Mouse (Mus musculus): ENCODE results near the gene Pphln1. TPM values are rescaled to one million over a fixed set of nuclear protein-coding genes. Genes with fewer than 3 reads are reported as not detected.
A peak's percentile ranks its signal among the peaks of the same experiment; 100 is the strongest.

Gene Pphln1
- polyA plus RNA-seq, 1 experiment from 2014 or later = 34.3 TPM

- Histone ChIP-seq H3K9me3 (replicated peaks; ENCODE audit: control insufficient read depth, low read length) (no peaks in the 10 kb centered on the region), H3K9ac (ENCODE audit: low read length) (no peak overlapping the region), H3K27me3 (ENCODE audit: control insufficient read depth, insufficient read depth, low read length) (no peaks in the 10 kb centered on the region), H3K27ac (ENCODE audit: low read length) (no peak overlapping the region), H3K4me1 (ENCODE audit: control insufficient read depth, insufficient read depth, low read length) (no peaks in the 10 kb centered on the region; the same call in 1 of the 2 replicates), H3K4me3 (replicated peaks; ENCODE audit: low read length) (no peak overlapping the region), H3K36me3 (ENCODE audit: control insufficient read depth, insufficient read depth, low read length) (no peaks in the 10 kb centered on the region), H3K4me2 (ENCODE audit: low read depth, low read length) (no peak overlapping the region)
- WGBS = 52% methylated on average over 6 of the region's 6 CpGs
- no peak for ATAC-seq (ENCODE audit: insufficient read depth, low FRiP score)
Observed at GRCm38 (mm10) chr15:93416300-93416699, 18.1 kb downstream of the Pphln1 start.

DNA sequence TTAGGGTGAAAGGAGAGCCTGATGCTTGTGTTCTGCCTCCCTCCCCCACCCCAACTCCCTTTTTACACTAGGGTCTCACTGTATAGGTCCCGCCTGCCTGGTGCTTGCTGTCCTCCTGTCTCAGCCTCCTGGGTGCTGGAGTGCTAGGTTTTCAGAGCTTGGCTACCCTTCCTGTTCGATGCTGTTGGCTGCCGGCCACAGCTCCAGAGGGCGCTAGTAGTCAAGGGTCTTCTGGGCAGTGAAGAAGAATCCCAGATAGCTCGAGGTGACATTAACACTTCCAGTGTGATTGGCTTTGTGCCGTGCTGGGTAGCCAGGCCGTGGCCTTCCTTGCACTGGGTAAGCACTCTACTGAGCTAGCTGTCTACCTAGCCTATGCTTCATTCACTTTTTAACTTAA, 22.4 kb downstream of the Pphln1 start:
- Histone ChIP-seq H3K36me3 (ENCODE audit: control insufficient read depth, insufficient read depth, low read length) (peaks cover 5% of the 10 kb centered on the region; the same call in 1 of the 2 replicates), H3K4me3 (replicated peaks; ENCODE audit: low read length) (no peak overlapping the region), H3K4me2 (ENCODE audit: low read depth, low read length) (no peak overlapping the region), H3K27me3 (ENCODE audit: control insufficient read depth, insufficient read depth, low read length) (no peaks in the 10 kb centered on the region), H3K9ac (ENCODE audit: low read length) (no peak overlapping the region), H3K4me1 (ENCODE audit: control insufficient read depth, insufficient read depth, low read length) (no peaks in the 10 kb centered on the region; the same call in 1 of the 2 replicates), H3K9me3 (replicated peaks; ENCODE audit: control insufficient read depth, low read length) (no peaks in the 10 kb centered on the region), H3K27ac (ENCODE audit: low read length) (no peak overlapping the region)
- no peak for ATAC-seq (ENCODE audit: insufficient read depth, low FRiP score)
- WGBS = 77% methylated on average over 7 of the region's 7 CpGs

GRCm38 (mm10) chr15:93422537-93422936, 24.4 kb downstream of the Pphln1 start:
- no peaks in the 10 kb centered on the region for H3K27me3 ChIP-seq (ENCODE audit: control insufficient read depth, insufficient read depth, low read length)
- ATAC-seq (ENCODE audit: insufficient read depth, low FRiP score) = no peak
- H3K9ac ChIP-seq (ENCODE audit: low read length) = no peak overlapping the region
- H3K4me1 ChIP-seq (ENCODE audit: control insufficient read depth, insufficient read depth, low read length) = no peaks in the 10 kb centered on the region
- WGBS = 96% methylated on average over 1 of the region's 1 CpGs
- no peak overlapping the region for H3K4me3 ChIP-seq (replicated peaks; ENCODE audit: low read length)
- no peaks in the 10 kb centered on the region for H3K9me3 ChIP-seq (replicated peaks; ENCODE audit: control insufficient read depth, low read length)
- no peak overlapping the region for H3K27ac ChIP-seq (ENCODE audit: low read length)
- peaks cover 5% of the 10 kb centered on the region; the same call in 1 of the 2 replicates for H3K36me3 ChIP-seq (ENCODE audit: control insufficient read depth, insufficient read depth, low read length)
- H3K4me2 ChIP-seq (ENCODE audit: low read depth, low read length) = no peak overlapping the region

DNA sequence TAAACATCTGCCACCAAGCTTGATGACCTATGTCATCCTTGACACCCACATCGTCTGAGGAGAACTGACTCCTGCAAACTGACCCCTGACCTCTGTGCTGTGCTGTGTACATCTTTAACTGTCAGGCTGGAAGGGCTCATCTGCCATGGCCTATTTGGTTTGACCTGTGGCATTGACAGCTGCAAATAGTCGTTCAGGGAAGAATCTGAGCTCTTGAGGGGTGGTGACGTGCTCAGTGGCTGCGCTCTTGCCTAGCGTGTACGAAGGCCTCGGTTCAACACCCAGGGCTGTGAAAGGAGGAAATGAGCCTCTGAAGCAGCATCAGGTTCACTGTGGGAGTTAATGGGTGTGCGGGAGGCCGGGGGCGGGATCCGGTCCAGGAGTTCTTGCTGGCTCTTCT, 35.7 kb downstream of the Pphln1 start:
- H3K9ac ChIP-seq (ENCODE audit: low read length) = no peak overlapping the region
- H3K4me1 ChIP-seq (ENCODE audit: control insufficient read depth, insufficient read depth, low read length) = peaks cover 6% of the 10 kb centered on the region; the same call in 1 of the 2 replicates
- no peak overlapping the region for H3K4me3 ChIP-seq (replicated peaks; ENCODE audit: low read length)
- H3K27me3 ChIP-seq (ENCODE audit: control insufficient read depth, insufficient read depth, low read length) = no peaks in the 10 kb centered on the region
- H3K9me3 ChIP-seq (replicated peaks; ENCODE audit: control insufficient read depth, low read length) = no peaks in the 10 kb centered on the region
- 34% methylated on average over 11 of the region's 11 CpGs for WGBS
- no peak overlapping the region for H3K27ac ChIP-seq (ENCODE audit: low read length)
- H3K36me3 ChIP-seq (ENCODE audit: control insufficient read depth, insufficient read depth, low read length) = no peaks in the 10 kb centered on the region
- H3K4me2 ChIP-seq (ENCODE audit: low read depth, low read length) = no peak overlapping the region
- ATAC-seq (ENCODE audit: insufficient read depth, low FRiP score) = no peak

GRCm38 (mm10) chr15:93435998-93436397, 37.8 kb downstream of the Pphln1 start:
- no peak for ATAC-seq (ENCODE audit: insufficient read depth, low FRiP score)
- H3K9ac ChIP-seq (ENCODE audit: low read length) = no peak overlapping the region
- no peaks in the 10 kb centered on the region for H3K36me3 ChIP-seq (ENCODE audit: control insufficient read depth, insufficient read depth, low read length)
- no peak overlapping the region for H3K4me3 ChIP-seq (replicated peaks; ENCODE audit: low read length)
- no peak overlapping the region for H3K27ac ChIP-seq (ENCODE audit: low read length)
- WGBS = 81% methylated on average over 12 of the region's 12 CpGs
- peaks cover 6% of the 10 kb centered on the region; the same call in 1 of the 2 replicates for H3K4me1 ChIP-seq (ENCODE audit: control insufficient read depth, insufficient read depth, low read length)
- no peaks in the 10 kb centered on the region for H3K9me3 ChIP-seq (replicated peaks; ENCODE audit: control insufficient read depth, low read length)
- no peaks in the 10 kb centered on the region for H3K27me3 ChIP-seq (ENCODE audit: control insufficient read depth, insufficient read depth, low read length)
- H3K4me2 ChIP-seq (ENCODE audit: low read depth, low read length) = no peak overlapping the region

GRCm38 (mm10) chr15:93438663-93439062, 40.5 kb downstream of the Pphln1 start:
- no peaks in the 10 kb centered on the region for H3K27me3 ChIP-seq (ENCODE audit: control insufficient read depth, insufficient read depth, low read length)
- 47% methylated on average over 5 of the region's 5 CpGs for WGBS
- no peaks in the 10 kb centered on the region for H3K9me3 ChIP-seq (replicated peaks; ENCODE audit: control insufficient read depth, low read length)
- 0 out of 2 replicates have a peak, but pooled peaks have one; percentile 47 for ATAC-seq (ENCODE audit: insufficient read depth, low FRiP score)
- peaks cover 6% of the 10 kb centered on the region; the same call in 1 of the 2 replicates for H3K4me1 ChIP-seq (ENCODE audit: control insufficient read depth, insufficient read depth, low read length)
- H3K4me3 ChIP-seq (replicated peaks; ENCODE audit: low read length) = no peak overlapping the region
- no peak overlapping the region for H3K27ac ChIP-seq (ENCODE audit: low read length)
- H3K36me3 ChIP-seq (ENCODE audit: control insufficient read depth, insufficient read depth, low read length) = peaks cover 10% of the 10 kb centered on the region
- H3K4me2 ChIP-seq (ENCODE audit: low read depth, low read length) = no peak overlapping the region
- no peak overlapping the region for H3K9ac ChIP-seq (ENCODE audit: low read length)

DNA sequence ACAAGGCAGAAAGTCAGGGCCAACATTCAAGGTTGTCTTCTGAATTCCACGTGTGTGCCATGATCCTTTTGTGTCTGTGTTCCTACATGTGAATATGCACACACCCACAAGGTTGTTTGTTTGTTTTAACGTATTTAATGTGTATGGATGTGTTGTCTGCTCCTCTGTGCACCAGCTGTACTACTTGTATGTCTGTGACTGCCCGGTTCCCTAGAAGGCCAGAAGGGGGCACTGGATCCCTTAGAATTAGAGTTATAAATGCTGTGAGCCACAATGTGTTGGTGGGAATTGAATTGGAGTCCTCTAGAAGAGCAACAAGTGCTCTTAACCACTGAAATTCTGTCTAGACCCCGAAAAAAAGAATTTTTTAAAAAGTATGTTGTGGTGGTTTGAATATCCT, 44.1 kb downstream of the Pphln1 start:
- Histone ChIP-seq H3K9me3 (replicated peaks; ENCODE audit: control insufficient read depth, low read length) (no peaks in the 10 kb centered on the region), H3K4me1 (ENCODE audit: control insufficient read depth, insufficient read depth, low read length) (no peaks in the 10 kb centered on the region), H3K27me3 (ENCODE audit: control insufficient read depth, insufficient read depth, low read length) (no peaks in the 10 kb centered on the region), H3K4me3 (replicated peaks; ENCODE audit: low read length) (no peak overlapping the region), H3K36me3 (ENCODE audit: control insufficient read depth, insufficient read depth, low read length) (peaks cover 10% of the 10 kb centered on the region), H3K27ac (ENCODE audit: low read length) (no peak overlapping the region), H3K4me2 (ENCODE audit: low read depth, low read length) (no peak overlapping the region), H3K9ac (ENCODE audit: low read length) (no peak overlapping the region)
- no peak for ATAC-seq (ENCODE audit: insufficient read depth, low FRiP score)
- 90% methylated on average over 4 of the region's 4 CpGs for WGBS

- Histone ChIP-seq H3K4me2 (ENCODE audit: low read depth, low read length) (no peak overlapping the region), H3K9me3 (replicated peaks; ENCODE audit: control insufficient read depth, low read length) (no peaks in the 10 kb centered on the region), H3K9ac (ENCODE audit: low read length) (no peak overlapping the region), H3K4me3 (replicated peaks; ENCODE audit: low read length) (no peak overlapping the region), H3K36me3 (ENCODE audit: control insufficient read depth, insufficient read depth, low read length) (peaks cover 10% of the 10 kb centered on the region), H3K27me3 (ENCODE audit: control insufficient read depth, insufficient read depth, low read length) (no peaks in the 10 kb centered on the region), H3K4me1 (ENCODE audit: control insufficient read depth, insufficient read depth, low read length) (no peaks in the 10 kb centered on the region), H3K27ac (ENCODE audit: low read length) (no peak overlapping the region)
- 67% methylated on average over 6 of the region's 6 CpGs for WGBS
- no peak for ATAC-seq (ENCODE audit: insufficient read depth, low FRiP score)
Observed at GRCm38 (mm10) chr15:93443676-93444075, 45.5 kb downstream of the Pphln1 start.

DNA sequence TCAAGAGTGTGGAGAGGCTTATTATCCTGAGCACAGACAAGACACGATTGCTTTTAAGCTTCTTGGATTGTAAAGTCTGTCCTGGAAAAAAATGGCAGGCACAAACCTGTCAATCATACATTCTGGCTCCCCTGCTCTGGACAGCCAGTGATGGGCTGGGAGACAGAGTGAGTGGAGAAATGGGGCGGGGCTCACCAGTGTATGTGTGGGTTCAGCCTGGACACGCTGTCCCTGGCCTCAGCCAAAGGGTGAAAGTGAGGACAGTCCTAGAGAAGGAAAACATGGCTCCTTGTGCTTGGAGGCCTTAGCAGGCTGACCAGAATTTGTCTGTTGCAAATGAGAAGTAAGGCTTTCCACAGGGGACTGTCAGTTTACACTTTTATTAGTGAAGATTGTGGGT, 50.7 kb downstream of the Pphln1 start:
- Histone ChIP-seq H3K4me3 (replicated peaks; ENCODE audit: low read length) (no peak overlapping the region), H3K36me3 (ENCODE audit: control insufficient read depth, insufficient read depth, low read length) (no peaks in the 10 kb centered on the region), H3K27ac (ENCODE audit: low read length) (no peak overlapping the region), H3K27me3 (ENCODE audit: control insufficient read depth, insufficient read depth, low read length) (no peaks in the 10 kb centered on the region), H3K9ac (ENCODE audit: low read length) (no peak overlapping the region), H3K4me2 (ENCODE audit: low read depth, low read length) (no peak overlapping the region), H3K4me1 (ENCODE audit: control insufficient read depth, insufficient read depth, low read length) (no peaks in the 10 kb centered on the region), H3K9me3 (replicated peaks; ENCODE audit: control insufficient read depth, low read length) (no peaks in the 10 kb centered on the region)
- WGBS = 79% methylated on average over 3 of the region's 3 CpGs
- no peak for ATAC-seq (ENCODE audit: insufficient read depth, low FRiP score)

DNA sequence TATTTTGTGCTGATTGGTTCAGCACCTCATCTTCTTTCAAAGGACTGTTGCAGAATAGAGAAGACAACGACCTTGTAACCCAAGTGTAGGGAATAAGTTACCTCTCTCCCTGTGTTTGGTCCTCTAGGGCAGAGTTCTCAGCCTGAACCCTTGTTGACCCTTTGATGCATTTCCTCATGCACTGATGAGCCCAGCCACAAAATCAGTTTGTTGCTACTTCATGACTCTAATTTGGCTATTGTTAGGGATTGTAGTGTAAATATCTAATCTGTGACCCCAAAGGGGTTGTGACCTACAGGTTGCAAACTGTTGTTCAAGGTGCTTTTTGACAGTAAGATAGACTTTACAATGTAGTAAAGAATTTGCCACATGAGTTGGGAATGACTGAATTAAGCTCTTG, 55.1 kb downstream of the Pphln1 start:
- H3K36me3 ChIP-seq (ENCODE audit: control insufficient read depth, insufficient read depth, low read length) = no peaks in the 10 kb centered on the region
- no peak overlapping the region for H3K27ac ChIP-seq (ENCODE audit: low read length)
- H3K9ac ChIP-seq (ENCODE audit: low read length) = no peak overlapping the region
- no peak for ATAC-seq (ENCODE audit: insufficient read depth, low FRiP score)
- H3K4me2 ChIP-seq (ENCODE audit: low read depth, low read length) = no peak overlapping the region
- no peaks in the 10 kb centered on the region for H3K9me3 ChIP-seq (replicated peaks; ENCODE audit: control insufficient read depth, low read length)
- 77% methylated on average over 1 of the region's 1 CpGs for WGBS
- no peaks in the 10 kb centered on the region for H3K4me1 ChIP-seq (ENCODE audit: control insufficient read depth, insufficient read depth, low read length)
- no peaks in the 10 kb centered on the region for H3K27me3 ChIP-seq (ENCODE audit: control insufficient read depth, insufficient read depth, low read length)
- H3K4me3 ChIP-seq (replicated peaks; ENCODE audit: low read length) = no peak overlapping the region

Data from stomach, embryonic 16.5 days (tissue).